Mouse (Mus musculus) lung, postnatal 0 days (tissue): ENCODE results near the gene Slc38a5.

Experiments used
- CTCF ChIP-seq: IDR thresholded peaks from 2 replicates; pipeline ENCODE4 v1.5.1; 2016; ENCODE audit warnings: antibody characterized with exemption, mild to moderate bottlenecking
- EP300 ChIP-seq: IDR thresholded peaks from 2 replicates; pipeline ENCODE4 v1.6.1; 2016; ENCODE audit warnings: antibody characterized with exemption, mild to moderate bottlenecking, control low read depth

DNA sequence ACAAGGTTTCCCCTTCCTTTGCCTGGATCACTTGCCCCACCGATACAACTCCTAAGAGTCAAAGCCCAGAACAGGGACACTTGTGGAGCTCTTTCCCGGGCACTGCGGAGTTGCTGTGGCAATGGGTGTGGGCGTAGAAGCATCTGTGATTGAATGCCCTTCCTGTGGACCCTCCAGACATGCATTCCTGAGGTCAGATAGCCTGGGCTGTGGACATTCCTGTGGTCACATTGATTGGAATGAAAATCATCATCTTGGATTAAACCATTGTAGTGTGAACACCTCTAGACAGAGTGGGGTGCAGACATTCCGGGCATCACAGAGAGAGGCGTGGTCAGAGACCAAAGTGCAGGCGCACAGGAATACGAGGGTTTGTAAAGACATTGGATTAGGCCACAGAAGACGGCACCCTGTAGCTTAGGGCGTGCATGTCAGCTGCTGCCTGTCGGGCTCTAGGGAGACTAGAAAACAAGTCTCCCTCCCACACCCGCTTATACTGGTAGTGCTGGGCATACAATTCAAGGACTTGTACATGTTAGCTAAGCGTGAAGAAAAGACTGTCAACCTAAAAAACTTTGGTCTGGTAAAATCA lies 32.0 kb upstream of the Slc38a5 start:
- no peak for TF ChIP-seq EP300
- no peak for TF ChIP-seq CTCF
